18 mouse cellular contexts compared by ENCODE assay signal in genomic region chr16:90085580-90085979, GRCm38 (mm10). TPM values are rescaled to one million over a fixed set of nuclear protein-coding genes. Genes with fewer than 3 reads are reported as not detected.
A peak's percentile ranks its signal among the peaks of the same experiment; 100 is the strongest.
DNase-seq lines count a peak whose midpoint lies in the region; ATAC-seq and TF ChIP-seq lines count a peak whose summit lies in the region.
"Had no signal": no experiment of that assay in that cellular context is flagged by ENCODE, and none has a peak within 500 bp of the region (broad histone marks: within the 10 kb centered on the region; RNA-seq: fewer than 3 reads in every experiment).

No protein-coding gene starts in this region.

- TF ChIP-seq CTCF in stomach, postnatal 0 days (IDR thresholded peaks at IDR 0.05; ENCODE audit: low read depth): no peak

- no peak overlapping the region for H3K27ac ChIP-seq in stomach, postnatal 0 days (replicated peaks)
- H3K27ac ChIP-seq: heart, adult 2 months; heart, embryonic 15.5 days; hindbrain, postnatal 0 days; kidney, postnatal 0 days; limb, embryonic 15.5 days had no signal

- no peak overlapping the region for H3K4me2 ChIP-seq in stomach, postnatal 0 days (replicated peaks; ENCODE audit: low read depth)
- H3K4me2 ChIP-seq: heart, embryonic 15.5 days; limb, embryonic 15.5 days had no signal

- 74% methylated on average over 14 of the region's 14 CpGs for WGBS in stomach, postnatal 0 days

- no peaks in the 10 kb centered on the region for H3K27me3 ChIP-seq in stomach, postnatal 0 days (ENCODE audit: control insufficient read depth, insufficient read depth, low read length)
- H3K27me3 ChIP-seq: heart, embryonic 15.5 days; limb, embryonic 15.5 days had no signal

- peak; percentile 39 to 58 for DNase-seq in left cerebral cortex, postnatal 10 days (ENCODE audit: extremely low spot score in 1 of 2, low spot score in 2 of 2)
- no peak for DNase-seq in left cerebral cortex, postnatal 4 days
- DNase-seq in brain, adult 2 months (ENCODE audit: low read depth, low spot score): peak; percentile 62
- peak; percentile 83 for DNase-seq in layer of hippocampus, adult 11-12 months (ENCODE audit: low spot score)
- DNase-seq in layer of hippocampus, postnatal 25 days (ENCODE audit: extremely low spot score in 1 of 2, low spot score in 1 of 2): peak; percentile 44 to 54
- no peak for DNase-seq in stomach, postnatal 0 days (ENCODE audit: low spot score)
- no peak for DNase-seq in spleen, adult 18-20 months
- DNase-seq: adrenal gland, postnatal 36 days; embryo, embryonic 11 days; gastrocnemius, postnatal 14 days; heart, adult 2 months; kidney, adult 11 months; lung, postnatal 14 days; thymus, adult 18-20 months had no signal

- ATAC-seq in stomach, postnatal 0 days (ENCODE audit: low FRiP score, low TSS enrichment): no peak
- ATAC-seq: hindbrain, postnatal 0 days had no signal

- intact Hi-C loops in left cerebral cortex, postnatal 10 days (cut with DNase I): no loop called here
- intact Hi-C loops in left cerebral cortex, postnatal 4 days (cut with DNase I): no loop called here

- TF ChIP-seq EP300 in stomach, postnatal 0 days (optimal IDR thresholded peaks at IDR 0.05): no peak

- no peak overlapping the region for H3K9ac ChIP-seq in stomach, postnatal 0 days (ENCODE audit: low read length)
- H3K9ac ChIP-seq: heart, embryonic 15.5 days; limb, embryonic 15.5 days had no signal

- no peaks in the 10 kb centered on the region for H3K4me1 ChIP-seq in stomach, postnatal 0 days (replicated peaks; ENCODE audit: control insufficient read depth, insufficient read depth)
- H3K4me1 ChIP-seq: heart, embryonic 15.5 days had no signal

- H3K9me3 ChIP-seq in stomach, postnatal 0 days (ENCODE audit: control insufficient read depth, low read length): no peaks in the 10 kb centered on the region
- H3K9me3 ChIP-seq: heart, embryonic 15.5 days; limb, embryonic 15.5 days had no signal

- H3K36me3 ChIP-seq in stomach, postnatal 0 days (ENCODE audit: control insufficient read depth, insufficient read depth, low read length): no peaks in the 10 kb centered on the region
- H3K36me3 ChIP-seq: heart, embryonic 15.5 days; limb, embryonic 15.5 days had no signal

- no peak overlapping the region for H3K4me3 ChIP-seq in stomach, postnatal 0 days (ENCODE audit: low read depth, low read length)
- H3K4me3 ChIP-seq: heart, adult 2 months; heart, embryonic 15.5 days; limb, embryonic 15.5 days had no signal

RNA-seq across cellular contexts. Expression of gene Tiam1, which starts 58.0 kb away (rescaled TPM):
- total RNA-seq in left cerebral cortex, postnatal 10 days (2021): 10 to 100 TPM; 84.7 to 95.1 TPM
- total RNA-seq in left cerebral cortex, postnatal 4 days (2021): 10 to 100 TPM; 58.8 to 64.4 TPM
- 100 to 1,000 TPM in 1 of 2 experiments, 10 to 100 TPM in 1; 93.4 to 114 TPM for total RNA-seq in layer of hippocampus, postnatal 25 days (2021)
- polyA plus RNA-seq in stomach, postnatal 0 days (2015; fragmentation: Nextera tagmentation; extraction: Ambion mirVana): 18.4 and 18.8 TPM in 2 replicates

Comparison
In these comparisons a context has a peak if more than half of its experiments do, and no peak if none do; other contexts are left out.
1. DNase-seq: peak in left cerebral cortex, postnatal 10 days (2 of 2), brain, adult 2 months (single experiment), layer of hippocampus, adult 11-12 months (single experiment) and layer of hippocampus, postnatal 25 days (2 of 2); none in left cerebral cortex, postnatal 4 days (single experiment), stomach, postnatal 0 days (single experiment) and spleen, adult 18-20 months (0 of 2).